In genomic region chr11:70225798-70226601, GRCm38 (mm10) we compare ENCODE assay signal across 8 mouse cellular contexts. TPM values are rescaled to one million over a fixed set of nuclear protein-coding genes. Genes with fewer than 3 reads are reported as not detected.
DNase-seq lines count a peak whose midpoint lies in the region; ATAC-seq and TF ChIP-seq lines count a peak whose summit lies in the region.

No protein-coding gene starts in this region.

- no peak overlapping the region for H3K27ac ChIP-seq in embryonic facial prominence, embryonic 15.5 days (replicated peaks)
- peak overlapping the region; percentile 81 for H3K27ac ChIP-seq in intestine, embryonic 16.5 days (ENCODE audit: low read length)
- H3K27ac ChIP-seq in midbrain, postnatal 0 days (ENCODE audit: low read depth, low read length), result no peak overlapping the region

- TF ChIP-seq CTCF in midbrain, postnatal 0 days (IDR thresholded peaks at IDR 0.05), result peak; percentile 49

- peak; percentile 26 for DNase-seq in kidney, adult 9 months
- DNase-seq in kidney, adult 11 months, result no peak
- no peak for DNase-seq in midbrain, postnatal 0 days (ENCODE audit: low spot score)
- no peak for DNase-seq in gastrocnemius, postnatal 25 days
- DNase-seq in spleen, postnatal 4 days (ENCODE audit: low spot score in 2 of 2), result no peak

- WGBS in embryonic facial prominence, embryonic 15.5 days, result 16% methylated on average over 27 of the region's 27 CpGs
- 24% methylated on average over 27 of the region's 27 CpGs for WGBS in intestine, embryonic 16.5 days
- 19% methylated on average over 27 of the region's 27 CpGs for WGBS in midbrain, postnatal 0 days

- no peak for ATAC-seq in embryonic facial prominence, embryonic 15.5 days (ENCODE audit: insufficient number of reproducible peaks, low FRiP score, low TSS enrichment, low read depth)
- ATAC-seq in intestine, embryonic 16.5 days, result no peak
- peak; percentile 48; the same call in 1 of the 2 replicates for ATAC-seq in midbrain, postnatal 0 days (ENCODE audit: low FRiP score)
- ATAC-seq in granulocyte monocyte progenitor cell, adult 5-6 weeks (replicated peaks; ENCODE audit: poor library complexity, severe bottlenecking), result no peak

- no peaks in the 10 kb centered on the region for H3K9me3 ChIP-seq in embryonic facial prominence, embryonic 15.5 days (replicated peaks)
- no peaks in the 10 kb centered on the region for H3K9me3 ChIP-seq in intestine, embryonic 16.5 days (ENCODE audit: control insufficient read depth, low read length)
- H3K9me3 ChIP-seq in midbrain, postnatal 0 days (ENCODE audit: low read length), result no peaks in the 10 kb centered on the region

- peaks cover 44% of the 10 kb centered on the region for H3K4me1 ChIP-seq in embryonic facial prominence, embryonic 15.5 days
- peaks cover 35% of the 10 kb centered on the region for H3K4me1 ChIP-seq in intestine, embryonic 16.5 days (ENCODE audit: control insufficient read depth, insufficient read depth, low read length)
- H3K4me1 ChIP-seq in midbrain, postnatal 0 days (ENCODE audit: insufficient read depth, low read length), result no peaks in the 10 kb centered on the region; the same call in 1 of the 2 replicates

- H3K9ac ChIP-seq in embryonic facial prominence, embryonic 15.5 days, result no peak overlapping the region
- H3K9ac ChIP-seq in intestine, embryonic 16.5 days (ENCODE audit: low read depth, low read length), result peak overlapping the region; percentile 68
- H3K9ac ChIP-seq in midbrain, postnatal 0 days (replicated peaks; ENCODE audit: low read length, poor library complexity, severe bottlenecking), result peak overlapping the region; percentile 34; the same call in 1 of the 2 replicates

- H3K36me3 ChIP-seq in embryonic facial prominence, embryonic 15.5 days, result no peaks in the 10 kb centered on the region
- H3K36me3 ChIP-seq in intestine, embryonic 16.5 days (ENCODE audit: control insufficient read depth, insufficient read depth, low read length), result no peaks in the 10 kb centered on the region
- no peaks in the 10 kb centered on the region for H3K36me3 ChIP-seq in midbrain, postnatal 0 days (ENCODE audit: insufficient read depth, low read length)

- peaks cover 70% of the 10 kb centered on the region for H3K27me3 ChIP-seq in embryonic facial prominence, embryonic 15.5 days
- peaks cover 19% of the 10 kb centered on the region; the same call in 1 of the 2 replicates for H3K27me3 ChIP-seq in intestine, embryonic 16.5 days (replicated peaks; ENCODE audit: control insufficient read depth, insufficient read depth, low read length)
- peaks cover 24% of the 10 kb centered on the region for H3K27me3 ChIP-seq in midbrain, postnatal 0 days (ENCODE audit: insufficient read depth, low read length)

- H3K4me2 ChIP-seq in embryonic facial prominence, embryonic 15.5 days (replicated peaks), result peak overlapping the region; percentile 51
- H3K4me2 ChIP-seq in intestine, embryonic 16.5 days (ENCODE audit: low read depth, low read length), result peak overlapping the region; percentile 70
- peak overlapping the region; percentile 55 for H3K4me2 ChIP-seq in midbrain, postnatal 0 days (ENCODE audit: low read depth, low read length, poor library complexity, severe bottlenecking)

- peak overlapping the region; percentile 34 for H3K4me3 ChIP-seq in embryonic facial prominence, embryonic 15.5 days (replicated peaks)
- H3K4me3 ChIP-seq in intestine, embryonic 16.5 days (ENCODE audit: low read length), result peak overlapping the region; percentile 49
- peak overlapping the region; percentile 28 for H3K4me3 ChIP-seq in midbrain, postnatal 0 days (ENCODE audit: low read depth, low read length)

RNA-seq across cellular contexts. Expression of gene Bcl6b, which starts 3.6 kb away (rescaled TPM):
- polyA plus RNA-seq in embryonic facial prominence, embryonic 15.5 days (2015; fragmentation: Nextera tagmentation; extraction: Ambion mirVana), result 11.9 and 12.4 TPM in 2 replicates
- polyA plus RNA-seq in intestine, embryonic 16.5 days (2015; fragmentation: Nextera tagmentation; extraction: Ambion mirVana), result 10.3 and 10.4 TPM in 2 replicates
- total RNA-seq in midbrain, postnatal 0 days (2014; rRNA removed), result 3.8 and 6.8 TPM in 2 replicates
- 2.4 and 2.7 TPM in 2 replicates for polyA plus RNA-seq in midbrain, postnatal 0 days (2015; fragmentation: Nextera tagmentation; extraction: Ambion mirVana)
- total RNA-seq in gastrocnemius, postnatal 25 days (2021), result 1 to 10 TPM; 4.1 to 6.2 TPM
- not detected in 2 replicates for total RNA-seq in granulocyte monocyte progenitor cell, adult 5-6 weeks (2014; fragmentation: Nextera tagmentation)
- total RNA-seq in granulocyte monocyte progenitor cell, adult 5-6 weeks (2017), result 0.13 TPM in 1 of 2 replicates, not detected in the other

RNA-seq across cellular contexts. Expression of gene Slc16a13, which starts 5.1 kb away (rescaled TPM):
- 10.3 and 13.2 TPM in 2 replicates for polyA plus RNA-seq in embryonic facial prominence, embryonic 15.5 days (2015; fragmentation: Nextera tagmentation; extraction: Ambion mirVana)
- 15.9 and 18.0 TPM in 2 replicates for polyA plus RNA-seq in intestine, embryonic 16.5 days (2015; fragmentation: Nextera tagmentation; extraction: Ambion mirVana)
- total RNA-seq in midbrain, postnatal 0 days (2014; rRNA removed), result 9.9 and 26.1 TPM in 2 replicates
- 9.9 and 10.1 TPM in 2 replicates for polyA plus RNA-seq in midbrain, postnatal 0 days (2015; fragmentation: Nextera tagmentation; extraction: Ambion mirVana)
- total RNA-seq in gastrocnemius, postnatal 25 days (2021), result under 1 TPM; 0.10 to 0.88 TPM
- 7.1 and 7.9 TPM in 2 replicates for total RNA-seq in granulocyte monocyte progenitor cell, adult 5-6 weeks (2014; fragmentation: Nextera tagmentation)
- 9.8 TPM in 2 replicates for total RNA-seq in granulocyte monocyte progenitor cell, adult 5-6 weeks (2017)

RNA-seq across cellular contexts. Expression of gene 0610010K14Rik, which starts 11.7 kb away (rescaled TPM):
- 157 and 177 TPM in 2 replicates for polyA plus RNA-seq in embryonic facial prominence, embryonic 15.5 days (2015; fragmentation: Nextera tagmentation; extraction: Ambion mirVana)
- 118 and 129 TPM in 2 replicates for polyA plus RNA-seq in intestine, embryonic 16.5 days (2015; fragmentation: Nextera tagmentation; extraction: Ambion mirVana)
- total RNA-seq in midbrain, postnatal 0 days (2014; rRNA removed), result 43.0 and 76.9 TPM in 2 replicates
- 138 and 154 TPM in 2 replicates for polyA plus RNA-seq in midbrain, postnatal 0 days (2015; fragmentation: Nextera tagmentation; extraction: Ambion mirVana)
- 10 to 100 TPM; 26.9 to 36.2 TPM for total RNA-seq in gastrocnemius, postnatal 25 days (2021)
- total RNA-seq in granulocyte monocyte progenitor cell, adult 5-6 weeks (2014; fragmentation: Nextera tagmentation), result 78.5 and 112 TPM in 2 replicates
- total RNA-seq in granulocyte monocyte progenitor cell, adult 5-6 weeks (2017), result 36.9 and 44.2 TPM in 2 replicates

RNA-seq across cellular contexts. Expression of gene Slc16a11, which starts 13.4 kb away (rescaled TPM):
- 6.9 and 11.2 TPM in 2 replicates for polyA plus RNA-seq in embryonic facial prominence, embryonic 15.5 days (2015; fragmentation: Nextera tagmentation; extraction: Ambion mirVana)
- 2.7 TPM in 2 replicates for polyA plus RNA-seq in intestine, embryonic 16.5 days (2015; fragmentation: Nextera tagmentation; extraction: Ambion mirVana)
- 22.2 and 28.2 TPM in 2 replicates for total RNA-seq in midbrain, postnatal 0 days (2014; rRNA removed)
- polyA plus RNA-seq in midbrain, postnatal 0 days (2015; fragmentation: Nextera tagmentation; extraction: Ambion mirVana), result 15.2 and 18.0 TPM in 2 replicates
- total RNA-seq in gastrocnemius, postnatal 25 days (2021), result not detected
- not detected in 2 replicates for total RNA-seq in granulocyte monocyte progenitor cell, adult 5-6 weeks (2014; fragmentation: Nextera tagmentation)
- total RNA-seq in granulocyte monocyte progenitor cell, adult 5-6 weeks (2017), result not detected in 2 replicates

RNA-seq across cellular contexts. Expression of gene Gm21988, which starts 13.6 kb away (rescaled TPM):
- polyA plus RNA-seq in embryonic facial prominence, embryonic 15.5 days (2015; fragmentation: Nextera tagmentation; extraction: Ambion mirVana), result 9.5 and 12.0 TPM in 2 replicates
- polyA plus RNA-seq in intestine, embryonic 16.5 days (2015; fragmentation: Nextera tagmentation; extraction: Ambion mirVana), result 9.9 and 10.7 TPM in 2 replicates
- 3.4 and 5.5 TPM in 2 replicates for total RNA-seq in midbrain, postnatal 0 days (2014; rRNA removed)
- 18.6 and 20.1 TPM in 2 replicates for polyA plus RNA-seq in midbrain, postnatal 0 days (2015; fragmentation: Nextera tagmentation; extraction: Ambion mirVana)
- 1 to 10 TPM; 2.4 to 3.0 TPM for total RNA-seq in gastrocnemius, postnatal 25 days (2021)
- total RNA-seq in granulocyte monocyte progenitor cell, adult 5-6 weeks (2014; fragmentation: Nextera tagmentation), result 4.7 and 4.8 TPM in 2 replicates
- total RNA-seq in granulocyte monocyte progenitor cell, adult 5-6 weeks (2017), result 0.57 TPM in 1 of 2 replicates, not detected in the other
